Mouse (Mus musculus): ENCODE results near the gene Gm20747.
"Not testable (repeated sequence)": the region's sequence is repeated elsewhere in the genome, so short reads cannot be mapped to it uniquely, and the experiment has no call there.

The Gm20747 gene

DNA sequence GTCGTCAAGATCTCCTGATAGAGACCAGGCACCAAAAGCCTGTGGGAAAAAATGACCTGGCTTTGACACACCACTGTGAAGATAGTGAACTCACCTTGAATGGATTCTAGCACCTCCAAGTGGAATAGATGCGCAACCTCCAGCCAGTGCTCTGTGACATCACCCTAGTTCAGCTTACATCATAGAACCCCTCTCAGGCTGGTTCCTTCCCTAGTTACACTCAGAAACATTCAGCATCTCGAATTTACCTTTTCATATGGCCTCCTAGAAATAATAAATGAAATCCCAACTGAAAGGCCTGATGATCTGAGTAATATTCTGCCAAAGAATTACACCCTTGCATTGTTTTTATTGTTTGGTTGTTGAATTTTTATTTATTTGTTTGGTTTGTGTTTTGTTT lies at the start of gene Gm20747:
Gm20747 (minus strand) TSS at position 101 of the 400 bp plus-strand sequence.
- DNase-seq (ENCODE audit: low spot score): not testable (repeated sequence)

Data from T-cell, adult 2 months (primary cell).